Mouse (Mus musculus): ENCODE data around the gene Gm9767. TPM values are rescaled to one million over a fixed set of nuclear protein-coding genes. Genes with fewer than 3 reads are reported as not detected.

Gene Gm9767
- polyA plus RNA-seq, 1 experiment from 2014 or later = 1.8 TPM

GRCm38 (mm10) chr10:26119067-26119821 lies 41.2 kb downstream of the Gm9767 start:
- WGBS = 84% methylated on average over 6 of the region's 6 CpGs
- Histone ChIP-seq H3K9me3 (no peaks in the 10 kb centered on the region), H3K27me3 (no peaks in the 10 kb centered on the region), H3K4me3 (no peak overlapping the region), H3K4me1 (replicated peaks) (no peaks in the 10 kb centered on the region), H3K4me2 (no peak overlapping the region), H3K36me3 (no peaks in the 10 kb centered on the region), H3K27ac (no peak overlapping the region), H3K9ac (no peak overlapping the region)
- no peak for ATAC-seq (ENCODE audit: low FRiP score)

- Histone ChIP-seq H3K4me2 (no peak overlapping the region), H3K36me3 (no peaks in the 10 kb centered on the region), H3K27me3 (no peaks in the 10 kb centered on the region), H3K9me3 (no peaks in the 10 kb centered on the region), H3K9ac (no peak overlapping the region), H3K27ac (no peak overlapping the region), H3K4me1 (replicated peaks) (no peaks in the 10 kb centered on the region), H3K4me3 (no peak overlapping the region)
- 74% methylated on average over 1 of the region's 1 CpGs for WGBS
- ATAC-seq (ENCODE audit: low FRiP score) = no peak
Observed at GRCm38 (mm10) chr10:26119822-26120183, 41.7 kb downstream of the Gm9767 start.

Other genes with a start within 250 kb of the Gm9767 start
- 25.4 and 29.4 TPM in 2 replicates for gene Tmem200a, start 797 bp downstream of the Gm9767 start, polyA plus RNA-seq (2015; fragmentation: Nextera tagmentation; extraction: Ambion mirVana)
- 0.10 TPM in 1 of 2 replicates, not detected in the other for gene Samd3, start 151.5 kb downstream of the Gm9767 start, polyA plus RNA-seq (2015; fragmentation: Nextera tagmentation; extraction: Ambion mirVana)

Measured in hindbrain, embryonic 13.5 days (tissue).